Mouse (Mus musculus) cerebellum, postnatal 10 days (tissue): ENCODE data around the gene Sri.
"Not testable (repeated sequence)": the region's sequence is repeated elsewhere in the genome, so short reads cannot be mapped to it uniquely, and the experiment has no call there.

ENCODE experiments used
- DNase-seq, 2 experiments: peaks; one replicate each; pipeline ENCODE4 v3.0.0; 2021; ENCODE audit warnings: mixed read lengths in 2 of 2

Gene Sri

DNA sequence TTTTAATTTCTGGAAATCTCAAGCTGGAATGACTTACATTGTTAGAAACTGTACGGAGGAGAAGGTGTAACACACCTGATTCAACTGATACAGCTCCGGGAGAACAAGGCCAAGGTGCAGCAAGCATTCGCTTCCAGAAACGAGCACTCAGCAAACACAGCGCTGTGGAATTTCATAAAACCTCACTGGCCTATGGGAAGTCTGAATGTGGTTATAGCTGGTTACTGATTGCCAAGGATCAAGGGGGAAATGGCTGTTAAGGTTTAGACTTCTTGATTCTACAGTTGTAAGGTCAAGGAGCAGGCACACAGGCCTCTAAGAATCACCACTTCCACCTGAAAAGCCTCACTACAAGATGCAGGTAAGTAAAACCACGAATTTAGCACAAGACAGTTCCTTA, at the start of gene Sri:
TSS of gene Sri (plus strand) at position 224 of the 400 bp plus-strand sequence.
- no peak for DNase-seq

DNA sequence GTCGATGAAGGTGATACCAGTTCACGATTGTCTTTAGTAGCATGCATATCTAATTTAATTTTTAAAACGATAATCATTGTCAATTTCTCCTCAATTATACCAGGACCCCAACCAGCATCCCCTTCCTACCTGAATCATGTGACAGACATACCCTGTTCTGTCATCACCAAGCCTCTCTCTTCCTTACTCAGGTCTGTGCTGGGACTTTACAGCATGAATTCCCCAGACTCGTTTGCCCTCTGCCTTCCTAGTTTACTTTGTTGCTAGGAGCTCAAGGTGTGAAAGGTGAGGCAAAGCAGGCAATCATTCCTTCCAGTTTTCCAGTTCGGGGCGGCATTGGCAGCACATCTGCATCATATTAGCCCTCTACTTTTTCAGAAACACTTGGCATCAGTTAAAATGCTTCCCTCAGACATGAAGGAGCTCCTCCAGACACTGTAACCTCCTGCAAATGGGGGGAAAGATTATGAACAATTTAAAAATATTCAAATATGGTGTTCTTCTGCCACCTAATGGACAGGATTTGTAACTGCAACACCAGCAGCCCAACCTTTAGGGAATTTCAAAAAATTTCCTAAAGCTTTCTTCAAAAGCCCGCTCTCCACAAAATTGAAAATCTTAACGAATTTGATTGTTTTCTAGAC, 49.4 kb upstream of the Sri start:
- DNase-seq = peak; percentile 22 to 54

DNA sequence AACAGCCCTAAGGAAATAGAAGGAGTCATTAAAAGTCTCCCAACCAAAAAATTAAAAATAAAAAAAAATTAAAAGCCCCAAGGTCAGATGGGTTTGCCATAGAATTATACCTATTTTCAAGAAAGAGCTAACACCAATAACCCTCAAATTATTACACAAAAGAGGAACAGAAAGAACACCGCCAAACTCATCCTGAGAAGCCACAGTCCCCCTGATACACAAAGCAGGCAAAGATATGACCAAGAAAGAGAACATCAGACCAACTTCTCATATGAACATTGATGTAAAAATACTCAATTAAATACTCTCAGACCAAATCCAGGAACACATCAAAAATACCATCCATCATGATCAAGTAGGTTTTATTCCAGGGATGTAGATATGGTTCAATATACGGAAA, 48.8 kb upstream of the Sri start:
- DNase-seq = no peak

DNA sequence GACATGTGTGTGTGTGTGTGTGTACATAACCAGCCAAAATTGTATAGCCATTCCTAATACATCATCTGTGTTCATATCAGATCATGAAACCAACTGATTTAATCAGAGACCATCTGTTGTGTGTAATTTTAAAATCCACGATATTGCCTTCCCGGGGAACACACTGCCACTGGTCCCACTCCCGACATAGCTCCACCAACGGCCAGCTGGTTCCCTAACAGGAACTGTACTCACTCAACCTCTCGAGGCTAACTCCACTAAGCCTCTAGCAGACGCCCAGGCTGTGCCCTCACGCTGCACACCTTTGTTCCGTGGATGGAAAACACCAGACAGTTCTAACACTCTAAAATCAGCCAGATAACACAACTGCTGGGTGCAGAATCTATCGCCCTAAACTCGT, 45.4 kb upstream of the Sri start:
- DNase-seq = no peak

DNA sequence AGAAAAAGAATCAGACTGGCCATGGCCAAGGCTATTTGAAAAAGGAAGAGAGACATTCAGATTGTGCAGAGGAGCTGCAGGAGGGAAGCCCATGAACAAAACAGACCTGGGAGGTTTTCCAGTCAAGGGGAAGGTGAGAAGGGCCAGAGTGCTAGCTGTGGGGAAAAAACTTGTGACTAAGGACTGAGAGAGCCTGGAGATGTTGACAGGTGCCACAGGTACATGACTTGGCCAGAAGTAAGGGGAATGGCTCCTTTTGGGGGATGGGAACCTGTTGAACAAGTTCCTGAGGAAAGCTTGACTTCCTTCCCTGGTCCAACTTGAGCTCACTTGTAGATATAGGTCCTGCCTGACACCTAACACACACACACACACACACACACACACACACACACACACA, 43.1 kb upstream of the Sri start:
- no peak for DNase-seq

DNA sequence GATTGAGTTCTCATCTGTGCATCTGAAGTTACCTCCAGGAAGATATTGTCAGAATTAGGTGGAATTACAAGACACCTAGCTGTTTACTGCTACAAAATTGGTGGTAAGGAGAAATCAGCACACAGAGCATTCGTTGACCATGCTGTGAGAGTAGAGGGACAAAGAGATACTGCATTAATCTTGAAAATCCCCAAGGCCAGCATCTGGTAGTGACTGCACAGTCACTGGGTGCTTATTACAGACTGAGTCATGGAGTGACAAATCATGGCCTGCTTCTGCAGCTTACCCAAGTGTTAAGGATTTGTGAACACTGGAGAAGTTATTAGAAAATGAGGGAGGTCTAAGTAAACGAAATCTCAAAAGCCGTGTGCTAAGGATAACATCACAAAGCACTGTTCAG, 32.6 kb upstream of the Sri start:
- DNase-seq = no peak

DNA sequence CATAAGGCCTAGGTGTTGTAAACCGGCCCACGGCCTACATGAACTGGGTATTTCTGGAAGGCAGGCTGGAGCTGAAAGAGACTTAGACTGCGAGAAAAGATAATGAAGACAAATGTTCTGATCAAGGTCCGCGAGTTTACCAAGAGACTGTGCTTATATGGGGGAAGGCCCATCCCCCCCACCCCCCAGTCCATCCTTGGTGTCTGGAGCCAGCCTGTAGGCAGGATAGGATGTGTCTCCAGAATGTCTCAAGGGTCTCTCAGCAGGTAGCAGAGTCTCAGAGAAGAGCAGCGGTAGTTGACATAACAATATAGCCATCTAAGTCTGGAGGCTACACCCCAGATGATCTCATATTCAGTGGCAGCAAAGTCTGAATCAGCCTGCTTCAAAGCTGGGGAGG, 11.3 kb upstream of the Sri start:
- DNase-seq = not testable (repeated sequence)

DNA sequence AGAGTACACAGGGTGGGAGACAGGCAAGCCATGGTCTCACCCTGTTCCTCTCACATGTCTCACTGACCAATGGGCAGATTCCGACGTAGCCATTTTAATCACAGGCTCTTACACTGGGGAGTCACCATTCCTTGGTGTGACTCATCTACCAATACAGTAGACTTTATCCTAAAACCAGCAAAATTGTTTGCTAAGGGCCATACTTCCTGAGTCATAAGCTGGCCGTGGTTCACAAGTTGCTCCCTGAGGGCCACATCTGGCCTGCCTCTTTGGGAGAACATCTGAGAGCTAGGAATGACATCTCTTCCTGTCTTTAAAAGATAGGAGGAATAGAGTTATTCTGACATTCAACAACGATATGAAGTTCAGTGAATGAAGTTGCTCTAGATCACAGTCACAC, 7.9 kb downstream of the Sri start:
- no peak for DNase-seq

DNA sequence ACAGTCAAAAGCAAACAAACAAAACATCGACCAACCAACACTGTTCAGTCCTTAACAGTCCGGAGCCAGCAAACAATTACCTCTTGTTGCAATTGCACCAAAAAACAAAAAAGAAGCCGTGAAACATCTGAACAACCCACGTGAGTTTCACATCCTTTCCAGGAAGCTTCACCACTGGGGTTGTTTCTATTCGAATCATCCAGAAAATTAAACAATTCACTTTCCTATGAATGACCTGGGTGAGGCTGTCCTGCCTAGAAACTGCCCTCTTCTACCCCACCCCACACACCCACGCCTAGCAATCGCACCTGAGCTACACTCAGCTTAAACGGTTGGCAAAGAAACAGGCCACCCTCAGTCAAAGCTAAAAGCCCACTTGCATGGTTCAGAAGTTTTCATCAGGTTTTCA, 9.8 kb downstream of the Sri start:
- DNase-seq = peak in 1 of 2 experiments; percentile 32

DNA sequence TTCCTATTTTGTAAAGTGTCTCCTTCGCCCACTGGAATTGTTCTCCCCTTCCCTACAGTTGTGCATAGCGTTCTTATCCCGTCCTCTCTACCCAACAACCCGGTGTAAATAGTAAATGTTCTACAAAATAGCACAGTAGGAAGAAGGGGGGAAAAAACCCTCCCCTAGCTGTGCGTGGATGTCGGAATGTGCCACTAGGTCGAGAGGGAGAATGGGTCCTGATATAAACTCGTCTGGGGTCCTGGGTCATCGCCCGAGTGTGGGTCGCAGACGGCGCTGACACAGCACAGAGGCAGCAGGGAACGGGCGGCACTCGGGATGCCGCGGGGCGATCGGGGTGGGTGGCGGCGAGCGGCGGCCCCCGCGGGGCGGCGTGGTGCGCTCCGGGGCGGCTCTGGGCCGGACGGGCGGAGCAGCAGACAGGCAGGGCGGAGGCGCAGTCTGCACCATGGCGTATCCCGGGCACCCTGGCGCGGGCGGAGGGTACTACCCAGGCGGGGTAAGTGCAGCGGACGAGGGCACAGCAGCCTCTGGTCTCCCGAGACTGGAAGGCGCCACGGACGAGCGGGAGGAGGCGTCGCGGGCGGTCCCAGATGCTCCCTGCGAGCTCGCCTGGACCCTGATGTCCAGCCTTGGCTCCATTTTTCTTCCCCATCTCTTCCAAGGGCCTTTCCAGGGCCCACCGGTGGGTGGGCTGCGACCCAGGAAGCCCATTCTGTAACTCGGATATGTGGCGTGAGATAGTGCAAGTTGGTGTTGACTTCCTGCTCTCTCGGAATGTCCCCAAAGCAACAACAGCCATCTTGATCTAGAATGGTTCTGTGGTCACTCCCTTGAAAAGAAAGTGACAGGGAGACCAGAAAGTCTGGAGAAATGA, 10.5 kb downstream of the Sri start:
- peak; percentile 85 to 89 for DNase-seq

DNA sequence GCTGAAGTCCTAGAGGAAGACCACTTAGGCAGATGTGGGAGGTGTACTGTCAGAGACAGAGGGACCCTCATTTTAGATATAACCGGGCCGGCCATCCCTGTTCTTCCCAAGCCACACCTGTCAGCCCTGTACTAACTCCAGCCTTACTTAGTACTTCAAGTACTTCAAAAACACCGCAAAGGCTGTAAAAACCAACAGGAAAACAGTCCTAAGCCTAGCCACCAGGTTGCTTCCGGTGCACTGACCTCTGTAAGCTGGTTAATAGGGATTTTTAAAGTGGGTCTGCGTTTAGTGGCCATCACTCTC, 11.1 kb downstream of the Sri start:
- DNase-seq = no peak

DNA sequence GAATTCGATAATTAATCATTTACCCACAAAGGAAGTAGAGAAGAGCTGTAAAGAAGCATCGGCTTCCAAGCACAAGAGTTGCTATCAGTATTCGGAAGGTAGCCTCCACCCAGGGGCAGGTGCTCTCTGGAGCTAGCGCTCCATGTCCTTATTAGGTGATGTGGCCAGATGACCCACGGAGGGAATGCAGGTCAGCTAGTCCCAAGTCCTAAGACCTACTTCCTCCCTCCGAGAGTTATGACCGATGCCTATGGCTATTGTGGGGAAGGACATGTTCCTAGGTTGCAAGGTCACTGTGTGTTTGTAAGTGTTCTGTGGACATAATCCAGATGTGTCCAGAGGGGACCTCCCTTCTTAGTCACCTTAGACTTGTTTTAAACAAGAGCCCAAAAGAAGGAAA, 12.2 kb downstream of the Sri start:
- DNase-seq = no peak

DNA sequence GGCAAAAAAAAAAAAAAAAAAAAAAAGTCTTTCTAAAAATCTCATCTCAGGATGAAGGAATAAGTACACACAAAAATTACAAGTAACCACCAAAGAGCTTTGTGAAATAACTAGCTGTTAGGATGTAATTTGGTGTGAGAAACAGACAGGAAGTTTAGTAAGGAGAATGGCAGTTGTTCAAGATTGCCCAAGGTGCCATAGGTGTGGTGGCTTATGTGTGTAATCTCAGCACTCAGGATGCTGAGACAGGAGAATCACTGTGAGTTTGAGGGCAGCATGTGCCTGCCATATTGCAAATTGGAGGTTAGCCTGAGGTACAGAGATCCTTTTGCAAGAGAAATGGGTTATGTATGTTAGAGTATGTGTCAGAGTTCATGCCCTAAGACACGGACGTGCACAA, 16.6 kb downstream of the Sri start:
- no peak for DNase-seq

DNA sequence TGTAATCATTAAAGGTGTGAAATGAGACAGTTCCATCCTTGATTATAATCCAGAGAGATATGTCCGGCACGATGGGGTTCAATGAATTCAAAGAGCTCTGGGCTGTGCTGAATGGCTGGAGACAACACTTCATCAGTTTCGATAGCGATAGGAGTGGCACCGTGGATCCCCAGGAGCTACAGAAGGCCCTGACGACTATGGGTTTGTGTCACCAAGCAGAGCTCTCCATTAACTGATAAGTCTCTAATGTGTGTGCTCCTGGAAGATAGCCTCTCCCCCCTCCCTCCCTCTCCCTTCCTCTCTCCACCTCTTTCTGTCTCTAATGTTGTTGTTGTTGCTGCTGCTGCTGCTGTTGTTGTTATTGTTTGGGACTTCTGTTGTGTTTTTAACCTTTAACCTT, 17.3 kb downstream of the Sri start:
- no peak for DNase-seq

DNA sequence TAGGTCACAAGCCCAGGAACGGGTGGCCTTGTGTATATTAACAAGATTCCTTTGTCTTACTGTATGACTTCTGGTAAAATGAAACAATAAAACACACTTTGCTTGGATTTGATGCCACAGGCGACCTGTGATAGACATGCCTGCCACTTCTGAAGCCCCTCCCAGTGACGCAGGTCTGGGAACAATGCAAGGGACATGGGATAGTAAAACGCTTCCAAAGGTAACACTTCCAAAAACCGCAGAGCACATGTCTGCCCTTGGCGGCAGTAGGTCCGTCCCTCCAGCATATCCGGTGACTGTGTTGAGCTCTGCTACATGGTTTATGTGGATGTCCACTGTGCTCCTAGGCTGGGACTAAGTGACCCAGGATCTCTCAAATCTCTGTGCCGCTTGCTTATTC, 27.5 kb downstream of the Sri start:
- no peak for DNase-seq

DNA sequence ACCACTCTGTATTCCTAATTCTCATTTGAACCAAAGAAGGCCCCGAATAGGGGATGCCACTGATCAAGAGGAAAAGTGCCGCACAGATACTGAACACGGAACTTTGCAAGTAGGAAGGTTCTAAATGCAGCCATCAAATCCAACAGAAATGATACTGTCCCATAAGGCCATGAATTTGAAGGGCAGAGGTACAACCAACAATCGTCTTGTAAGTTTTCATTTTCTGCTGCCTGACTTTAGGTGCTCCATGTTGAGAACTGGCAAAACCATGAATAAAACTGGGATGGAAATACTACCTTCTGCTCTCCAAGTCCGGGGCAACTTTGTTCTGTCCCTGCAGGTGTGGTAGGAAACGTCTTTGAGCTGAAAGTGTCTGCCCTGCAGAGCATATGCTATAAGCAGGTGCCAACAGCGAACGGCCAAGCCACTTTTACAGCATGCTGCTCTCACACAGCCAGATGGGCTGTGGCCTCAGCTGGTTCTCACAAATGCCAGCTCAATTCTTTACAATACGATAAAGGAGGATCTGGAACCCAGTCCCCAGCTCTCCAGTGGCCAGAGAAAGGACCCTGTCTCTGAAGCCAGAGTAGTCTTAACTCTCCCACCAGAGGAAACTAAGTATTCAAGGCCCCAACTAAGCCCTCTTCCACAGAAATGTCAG, 28.2 kb downstream of the Sri start:
- DNase-seq = peak in 1 of 2 experiments; percentile 39

DNA sequence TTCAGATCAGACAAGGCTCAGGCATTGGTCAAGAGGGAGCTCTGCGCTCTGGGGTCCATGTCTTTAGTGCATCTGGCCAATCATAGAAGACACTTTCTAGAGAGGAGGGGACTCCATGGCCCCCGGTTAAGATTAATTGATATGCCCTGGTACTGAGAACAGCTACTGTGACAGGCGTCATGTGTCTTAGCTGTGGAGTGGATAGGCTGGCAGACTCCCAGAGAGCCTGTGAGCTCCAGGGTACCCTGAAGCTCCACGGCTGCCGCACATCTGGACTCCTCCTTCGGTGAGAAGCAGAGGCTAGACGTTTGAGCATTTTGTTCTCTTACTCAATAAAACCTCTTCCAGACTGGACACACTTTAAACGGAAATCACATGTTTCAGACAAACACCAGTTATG, 31.6 kb downstream of the Sri start:
- DNase-seq = no peak

DNA sequence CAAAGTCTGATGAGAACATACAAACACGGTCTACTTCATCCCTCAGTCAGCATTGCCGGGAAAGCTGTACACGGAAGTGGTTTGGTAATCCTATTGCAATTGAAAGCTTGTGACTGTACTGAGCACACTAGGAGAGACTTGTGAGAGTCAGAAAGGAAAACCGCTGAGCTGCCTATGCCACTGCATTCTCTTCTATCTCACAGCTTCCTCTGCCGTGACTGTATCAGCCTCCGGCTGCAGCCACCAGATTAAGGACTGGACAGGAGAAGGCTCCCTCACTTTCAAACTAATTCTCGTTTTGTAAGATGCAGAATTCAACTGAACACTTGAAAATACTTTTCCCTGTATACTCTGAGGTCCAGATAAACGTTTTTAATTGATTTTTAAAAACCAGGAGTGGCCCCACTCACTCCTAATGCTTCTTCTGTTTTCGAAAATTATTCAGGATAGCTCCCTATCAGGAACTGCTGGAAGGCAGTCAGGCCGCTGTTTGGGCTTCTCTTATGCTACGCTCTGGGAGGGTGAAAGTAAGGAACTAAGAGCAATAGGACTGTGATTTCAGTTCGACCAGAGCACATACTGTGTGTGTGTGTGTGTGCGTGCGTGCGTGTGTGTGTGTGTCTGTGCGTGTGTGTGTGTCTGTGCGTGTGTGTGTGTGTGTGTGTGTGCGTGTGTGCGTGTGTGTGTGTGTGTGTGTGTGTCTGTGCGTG, 37.1 kb downstream of the Sri start:
- no peak for DNase-seq

DNA sequence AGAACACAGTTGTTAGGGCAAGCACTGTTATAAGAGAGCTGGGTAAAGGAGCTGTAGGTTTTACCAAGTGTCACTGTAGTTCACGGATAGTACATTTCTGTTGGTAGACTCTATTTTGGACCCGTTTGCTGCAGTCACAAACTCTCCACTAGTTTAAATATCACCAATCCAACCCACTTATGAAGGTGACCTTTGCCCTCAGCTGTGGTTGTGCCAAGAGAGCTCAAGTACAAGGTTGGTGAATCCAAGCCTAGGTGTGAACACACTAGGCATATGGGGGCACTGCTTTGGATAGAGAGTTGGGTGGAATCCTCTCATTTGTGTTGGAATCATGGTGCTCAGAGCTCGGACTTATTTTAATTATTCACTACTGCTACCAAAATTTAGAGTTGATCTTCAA, 39.8 kb downstream of the Sri start:
- no peak for DNase-seq

DNA sequence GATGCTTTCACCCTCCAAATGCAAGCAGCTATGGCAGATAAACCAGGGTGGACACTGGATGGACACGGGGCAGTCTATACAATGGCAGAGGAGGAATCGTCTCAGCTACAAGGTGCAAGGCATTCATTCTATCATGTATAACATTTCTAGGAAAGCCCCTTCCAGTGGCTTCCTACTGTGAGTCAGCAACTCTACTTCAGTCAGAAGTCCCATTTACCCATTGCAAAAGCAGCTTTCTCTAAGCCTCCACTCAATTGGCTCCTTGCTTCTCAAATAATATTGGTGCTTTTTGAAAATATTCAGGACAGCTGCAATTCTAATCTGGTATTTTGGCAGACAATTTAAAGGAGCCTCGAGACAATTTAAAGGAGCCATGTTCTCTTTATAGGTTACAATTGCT, 42.3 kb downstream of the Sri start:
- no peak for DNase-seq

DNA sequence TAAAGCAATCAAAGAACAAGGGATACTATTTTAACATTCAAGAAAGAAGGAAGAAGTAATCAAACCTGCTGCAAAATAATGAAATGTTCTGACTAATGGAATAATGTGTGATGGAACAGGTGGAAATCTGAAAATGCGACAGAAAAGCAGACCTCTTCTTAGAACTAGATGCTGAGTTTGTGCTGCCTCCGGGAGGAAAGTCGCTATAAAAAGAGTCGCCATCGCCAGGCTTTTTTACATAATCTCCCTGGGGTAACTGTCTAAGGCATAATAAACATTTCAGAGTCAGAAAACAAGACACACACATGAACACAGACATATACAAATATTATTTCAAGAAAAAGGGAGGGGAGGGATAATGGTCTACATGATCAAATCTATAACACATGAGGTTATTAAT, 49.0 kb downstream of the Sri start:
- peak in 1 of 2 experiments; percentile 36 for DNase-seq

DNA sequence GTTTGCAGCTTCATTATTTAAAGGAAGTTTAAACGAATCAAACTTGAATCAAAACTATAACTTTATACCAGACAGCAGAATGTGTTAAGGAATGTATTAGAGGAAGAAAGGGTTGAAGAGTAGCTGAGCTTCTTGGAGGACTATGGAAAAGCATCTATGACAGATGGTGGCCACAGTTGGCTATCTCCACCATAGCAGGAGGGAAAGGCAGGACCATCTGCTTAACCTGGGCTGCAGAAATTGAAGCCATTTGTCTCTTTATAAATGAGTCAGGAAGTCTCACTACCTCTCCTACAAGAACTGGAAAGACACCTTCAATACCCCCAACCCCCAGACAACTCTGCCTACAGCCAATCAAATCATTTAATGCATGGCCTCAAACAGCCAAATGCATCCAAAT, 49.8 kb downstream of the Sri start:
- DNase-seq = peak; percentile 86

DNA sequence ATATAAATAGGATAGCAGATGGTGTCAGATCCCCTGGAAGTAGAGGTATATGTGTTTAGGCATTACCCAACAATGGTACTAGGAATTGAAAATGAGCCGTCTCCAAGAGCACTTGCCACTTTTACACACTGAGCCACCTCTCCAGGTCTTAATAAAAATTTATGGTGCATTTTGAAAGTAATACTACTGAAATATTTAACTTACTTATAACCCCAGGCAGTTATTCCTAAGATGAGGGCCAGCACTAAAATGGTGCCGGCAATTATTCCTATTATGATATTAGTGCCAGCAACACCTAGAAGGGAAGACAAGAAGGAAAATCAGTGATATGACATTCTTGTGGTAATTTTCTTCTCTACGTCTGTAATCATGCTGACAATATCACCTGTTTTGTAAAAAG, 65.8 kb downstream of the Sri start:
- DNase-seq = no peak

DNA sequence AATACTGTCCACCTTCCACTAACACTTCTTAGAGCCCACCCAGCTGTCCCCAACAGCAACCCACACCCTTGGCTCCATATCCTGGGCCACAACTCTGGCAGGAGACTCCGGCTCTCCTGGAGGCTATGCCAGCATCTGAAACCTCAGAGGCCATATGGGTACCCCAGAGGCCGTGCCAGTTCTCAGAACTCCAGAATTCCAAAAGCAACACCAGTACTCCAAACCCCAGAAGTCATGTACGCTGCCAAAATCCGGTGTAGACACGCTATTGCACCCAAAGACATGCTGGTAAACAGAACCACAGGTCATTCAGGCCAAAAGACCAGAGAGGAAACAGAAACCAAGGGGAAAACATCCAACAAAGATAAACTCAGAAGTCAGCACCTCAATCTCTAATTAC, 66.4 kb downstream of the Sri start:
- DNase-seq = peak; percentile 55 to 72
